Mouse (Mus musculus) embryo, embryonic 10.5 days (tissue): ENCODE measurements at regions not wholly inside any gene's neighbourhood (a gene's known extent, or its start where the extent isn't known, plus 50 kb on each side); places are given as distances from the start of the nearest gene placed in this dataset.

Experiments
- DNase-seq: peaks from one replicate; pipeline ENCODE4 v3.0.0-alpha.2; 2015; ENCODE audit warnings: low spot score

- DNase-seq, result peak; percentile 52
Measured at GRCm38 (mm10) chr9:13978842-13979241, 151.3 kb downstream of the Fam76b start.

- no peak for DNase-seq
Measured at GRCm38 (mm10) chr9:13987486-13987885, 160.0 kb downstream of the Fam76b start.

- no peak for DNase-seq
Measured at GRCm38 (mm10) chr9:13988901-13989300, 161.4 kb downstream of the Fam76b start.

GRCm38 (mm10) chr9:13990960-13991359 is 163.4 kb downstream of the Fam76b start:
- no peak for DNase-seq

GRCm38 (mm10) chr9:13992728-13993127 is 165.2 kb downstream of the Fam76b start:
- DNase-seq, result no peak

- DNase-seq, result no peak
Measured at GRCm38 (mm10) chr9:13999358-13999757, 171.8 kb downstream of the Fam76b start.

- DNase-seq, result peak; percentile 56
Measured at GRCm38 (mm10) chr9:14001517-14001916, 174.0 kb downstream of the Fam76b start.

- no peak for DNase-seq
Measured at GRCm38 (mm10) chr9:14002236-14002635, 174.7 kb downstream of the Fam76b start.

GRCm38 (mm10) chr9:14003163-14003562 is 175.6 kb downstream of the Fam76b start:
- no peak for DNase-seq

GRCm38 (mm10) chr9:14006233-14006984 is 178.9 kb downstream of the Fam76b start:
- DNase-seq, result no peak

- peak; percentile 4 for DNase-seq
Measured at GRCm38 (mm10) chr9:14009451-14009850, 181.9 kb downstream of the Fam76b start.

GRCm38 (mm10) chr9:14010261-14010949 is 182.9 kb downstream of the Fam76b start:
- peak; percentile 78 for DNase-seq

GRCm38 (mm10) chr9:14024216-14024615 is 196.7 kb downstream of the Fam76b start:
- no peak for DNase-seq

- DNase-seq, result no peak
Measured at GRCm38 (mm10) chr9:14024701-14025100, 197.2 kb downstream of the Fam76b start.

- no peak for DNase-seq
Measured at GRCm38 (mm10) chr9:14028056-14028455, 200.5 kb downstream of the Fam76b start.

- DNase-seq, result no peak
Measured at GRCm38 (mm10) chr9:14031358-14032047, 204.0 kb downstream of the Fam76b start.

GRCm38 (mm10) chr9:14032048-14032362 is 204.5 kb downstream of the Fam76b start:
- no peak for DNase-seq

GRCm38 (mm10) chr9:14035526-14035925 is 208.0 kb downstream of the Fam76b start:
- no peak for DNase-seq

GRCm38 (mm10) chr9:14041900-14042435 is 214.5 kb downstream of the Fam76b start:
- no peak for DNase-seq

- DNase-seq, result no peak
Measured at GRCm38 (mm10) chr9:14048224-14048623, 220.7 kb downstream of the Fam76b start.

GRCm38 (mm10) chr9:14053704-14054103 is 221.2 kb upstream of the Sesn3 start:
- DNase-seq, result peak; percentile 22

- no peak for DNase-seq
Measured at GRCm38 (mm10) chr9:14056410-14057172, 218.3 kb upstream of the Sesn3 start.
